12 mouse cellular contexts compared by ENCODE assay signal in genomic region chr11:60316883-60317282, GRCm38 (mm10). TPM values are rescaled to one million over a fixed set of nuclear protein-coding genes. Genes with fewer than 3 reads are reported as not detected.
DNase-seq lines count a peak whose midpoint lies in the region; ATAC-seq lines count a peak whose summit lies in the region.
"Had no signal": no experiment of that assay in that cellular context is flagged by ENCODE, and none has a peak within 500 bp of the region (broad histone marks: within the 10 kb centered on the region; RNA-seq: fewer than 3 reads in every experiment).

No protein-coding gene starts in this region.

- no peaks in the 10 kb centered on the region for H3K36me3 ChIP-seq in forebrain, embryonic 12.5 days (replicated peaks)
- H3K36me3 ChIP-seq in forebrain, embryonic 14.5 days (ENCODE audit: control insufficient read depth, insufficient read depth, low read length), result no peaks in the 10 kb centered on the region
- H3K36me3 ChIP-seq in kidney, embryonic 15.5 days, result 0 out of 2 replicates have a peak, but pooled peaks cover 3% of the 10 kb centered on the region

- ATAC-seq in forebrain, embryonic 12.5 days (ENCODE audit: low FRiP score), result no peak
- ATAC-seq in forebrain, embryonic 14.5 days, result no peak
- ATAC-seq in kidney, embryonic 15.5 days (replicated peaks; ENCODE audit: low FRiP score), result no peak

- H3K4me1 ChIP-seq in forebrain, embryonic 12.5 days, result peaks cover 37% of the 10 kb centered on the region
- H3K4me1 ChIP-seq in forebrain, embryonic 14.5 days (ENCODE audit: control insufficient read depth, insufficient read depth, low read length), result peaks cover 36% of the 10 kb centered on the region
- H3K4me1 ChIP-seq in kidney, embryonic 15.5 days, result peaks cover 69% of the 10 kb centered on the region

- H3K9me3 ChIP-seq in forebrain, embryonic 12.5 days, result no peaks in the 10 kb centered on the region
- no peaks in the 10 kb centered on the region for H3K9me3 ChIP-seq in forebrain, embryonic 14.5 days (replicated peaks; ENCODE audit: control insufficient read depth, low read length)
- no peaks in the 10 kb centered on the region for H3K9me3 ChIP-seq in kidney, embryonic 15.5 days (replicated peaks)

- 0 out of 2 replicates have a peak overlapping the region, but pooled peaks have one; percentile 14 for H3K9ac ChIP-seq in forebrain, embryonic 12.5 days
- no peak overlapping the region for H3K9ac ChIP-seq in forebrain, embryonic 14.5 days (ENCODE audit: low read length)
- H3K9ac ChIP-seq in kidney, embryonic 15.5 days, result no peak overlapping the region

- H3K27me3 ChIP-seq in forebrain, embryonic 12.5 days, result no peaks in the 10 kb centered on the region
- no peaks in the 10 kb centered on the region for H3K27me3 ChIP-seq in forebrain, embryonic 14.5 days (replicated peaks; ENCODE audit: control insufficient read depth, insufficient read depth, low read length)
- H3K27me3 ChIP-seq in kidney, embryonic 15.5 days, result no peaks in the 10 kb centered on the region

- no peak for DNase-seq in forebrain, embryonic 14.5 days (ENCODE audit: low spot score)
- DNase-seq in kidney, adult 11 months, result no peak
- peak; percentile 56 to 62 for DNase-seq in right cerebral cortex, adult 2 months (ENCODE audit: low spot score in 2 of 2)
- DNase-seq in right cerebral cortex, postnatal 4 days, result no peak
- DNase-seq in spleen, adult 18-20 months, result no peak
- no peak for DNase-seq in adipocyte (ENCODE audit: low spot score)
- DNase-seq: gastrocnemius, postnatal 10 days; lung, postnatal 4 days; retina, postnatal 1 day had no signal

- WGBS in forebrain, embryonic 12.5 days, result 89% methylated on average over 8 of the region's 8 CpGs
- 82% methylated on average over 8 of the region's 8 CpGs for WGBS in forebrain, embryonic 14.5 days
- 62% methylated on average over 8 of the region's 8 CpGs for WGBS in kidney, embryonic 15.5 days

- H3K4me3 ChIP-seq in forebrain, embryonic 12.5 days (replicated peaks), result no peak overlapping the region
- H3K4me3 ChIP-seq in forebrain, embryonic 14.5 days (ENCODE audit: low read depth, low read length), result no peak overlapping the region
- H3K4me3 ChIP-seq in kidney, embryonic 15.5 days (replicated peaks), result no peak overlapping the region
- H3K4me3 ChIP-seq: erythroblast, embryonic 14.5 days had no signal

- peak overlapping the region; percentile 63; the same call in 1 of the 2 replicates for H3K27ac ChIP-seq in forebrain, embryonic 12.5 days
- no peak overlapping the region for H3K27ac ChIP-seq in forebrain, embryonic 14.5 days (ENCODE audit: low read depth, low read length)
- peak overlapping the region; percentile 37 for H3K27ac ChIP-seq in kidney, embryonic 15.5 days

- no peak overlapping the region for H3K4me2 ChIP-seq in forebrain, embryonic 12.5 days
- H3K4me2 ChIP-seq in forebrain, embryonic 14.5 days (ENCODE audit: low read length), result no peak overlapping the region
- no peak overlapping the region for H3K4me2 ChIP-seq in kidney, embryonic 15.5 days

RNA-seq across cellular contexts. Expression of gene Tom1l2, which starts 35.8 kb away (rescaled TPM):
- 31.3 and 32.6 TPM in 2 replicates for polyA plus RNA-seq in forebrain, embryonic 12.5 days (2016; fragmentation: Nextera tagmentation; extraction: Ambion mirVana)
- polyA plus RNA-seq in forebrain, embryonic 14.5 days (2014; fragmentation: Nextera tagmentation; extraction: Ambion mirVana), result 23.0 and 31.6 TPM in 2 replicates
- polyA plus RNA-seq in kidney, embryonic 15.5 days (2015; fragmentation: Nextera tagmentation; extraction: Ambion mirVana), result 27.1 and 33.1 TPM in 2 replicates

RNA-seq across cellular contexts. Expression of gene Drc3, which starts 36.2 kb away (rescaled TPM):
- polyA plus RNA-seq in forebrain, embryonic 12.5 days (2016; fragmentation: Nextera tagmentation; extraction: Ambion mirVana), result 3.0 and 3.2 TPM in 2 replicates
- polyA plus RNA-seq in forebrain, embryonic 14.5 days (2014; fragmentation: Nextera tagmentation; extraction: Ambion mirVana), result 5.9 and 7.0 TPM in 2 replicates
- polyA plus RNA-seq in kidney, embryonic 15.5 days (2015; fragmentation: Nextera tagmentation; extraction: Ambion mirVana), result 1.7 and 2.6 TPM in 2 replicates
- polyA plus RNA-seq: erythroblast, embryonic 14.5 days had no signal

Comparison
In these comparisons a context has a peak if more than half of its experiments do, and no peak if none do; other contexts are left out.
1. DNase-seq: peak in right cerebral cortex, adult 2 months (2 of 2); none in forebrain, embryonic 14.5 days (single experiment), kidney, adult 11 months (single experiment), right cerebral cortex, postnatal 4 days (single experiment), spleen, adult 18-20 months (0 of 2) and adipocyte (single experiment).